In genomic region chr17:8525971-8526740, GRCm38 (mm10) we compare ENCODE assay signal across 9 mouse cellular contexts. TPM values are rescaled to one million over a fixed set of nuclear protein-coding genes. Genes with fewer than 3 reads are reported as not detected.
DNase-seq lines count a peak whose midpoint lies in the region; ATAC-seq and TF ChIP-seq lines count a peak whose summit lies in the region.
"Had no signal": no experiment of that assay in that cellular context is flagged by ENCODE, and none has a peak within 500 bp of the region (broad histone marks: within the 10 kb centered on the region; RNA-seq: fewer than 3 reads in every experiment).

No protein-coding gene starts in this region.

- intact Hi-C loops in gastrocnemius, postnatal 36 days (cut with DNase I): loop anchor here (5.0 kb wide), 1 partner anchor 59 kb away; no protein-coding TSS in a partner anchor

- H3K4me1 ChIP-seq in brown adipose tissue, adult 24 weeks (ENCODE audit: control insufficient read depth, insufficient read depth, insufficient read length, low read length): peaks cover 2% of the 10 kb centered on the region; the same call in 1 of the 2 replicates
- H3K4me1 ChIP-seq in embryonic facial prominence, embryonic 13.5 days: peaks cover 22% of the 10 kb centered on the region
- H3K4me1 ChIP-seq in intestine, embryonic 15.5 days (replicated peaks): peaks cover 15% of the 10 kb centered on the region
- peaks cover 28% of the 10 kb centered on the region for H3K4me1 ChIP-seq in olfactory bulb, adult 2 months (ENCODE audit: control insufficient read depth, insufficient read depth, low read length)

- peak overlapping the region; percentile 52; the same call in 1 of the 2 replicates for H3K9ac ChIP-seq in embryonic facial prominence, embryonic 13.5 days
- H3K9ac ChIP-seq in intestine, embryonic 15.5 days: no peak overlapping the region

- no peak for ATAC-seq in embryonic facial prominence, embryonic 13.5 days (ENCODE audit: insufficient number of reproducible peaks, insufficient read depth, low FRiP score, low TSS enrichment, low read depth)
- ATAC-seq in intestine, embryonic 15.5 days: no peak
- ATAC-seq in megakaryocyte progenitor cell, adult 5-6 weeks (replicated peaks; ENCODE audit: poor library complexity): no peak

- WGBS in embryonic facial prominence, embryonic 13.5 days: 2% methylated on average over 21 of the region's 21 CpGs
- 4% methylated on average over 21 of the region's 21 CpGs for WGBS in intestine, embryonic 15.5 days
- 1% methylated on average over 21 of the region's 21 CpGs for WGBS in olfactory bulb, adult 2 months

- H3K9me3 ChIP-seq in embryonic facial prominence, embryonic 13.5 days: no peaks in the 10 kb centered on the region
- H3K9me3 ChIP-seq in intestine, embryonic 15.5 days: no peaks in the 10 kb centered on the region

- peak overlapping the region; percentile 97 for H3K27ac ChIP-seq in layer of hippocampus, adult 2 months
- H3K27ac ChIP-seq in brown adipose tissue, adult 24 weeks (replicated peaks; ENCODE audit: low read depth, low read length): no peak overlapping the region
- no peak overlapping the region for H3K27ac ChIP-seq in embryonic facial prominence, embryonic 13.5 days
- H3K27ac ChIP-seq in intestine, embryonic 15.5 days: no peak overlapping the region
- peak overlapping the region; percentile 64 for H3K27ac ChIP-seq in olfactory bulb, adult 2 months (ENCODE audit: insufficient read depth, low read depth, low read length)

- no peak; the same call in 1 of the 2 replicates for TF ChIP-seq POLR2A in olfactory bulb, adult 2 months (IDR thresholded peaks at IDR 0.05; ENCODE audit: insufficient read depth, low read depth, low read length)

- H3K4me3 ChIP-seq in layer of hippocampus, adult 2 months: peak overlapping the region; percentile 76
- H3K4me3 ChIP-seq in brown adipose tissue, adult 24 weeks (ENCODE audit: insufficient read depth, low read depth, low read length): peak overlapping the region; percentile 49
- peak overlapping the region; percentile 55 for H3K4me3 ChIP-seq in embryonic facial prominence, embryonic 13.5 days
- H3K4me3 ChIP-seq in intestine, embryonic 15.5 days (replicated peaks): peak overlapping the region; percentile 47; the same call in 1 of the 2 replicates
- peak overlapping the region; percentile 58 for H3K4me3 ChIP-seq in olfactory bulb, adult 2 months (ENCODE audit: insufficient read depth, low read depth, low read length)

- no peaks in the 10 kb centered on the region for H3K36me3 ChIP-seq in embryonic facial prominence, embryonic 13.5 days
- H3K36me3 ChIP-seq in intestine, embryonic 15.5 days: no peaks in the 10 kb centered on the region

- TF ChIP-seq CTCF in layer of hippocampus, adult 2 months (conservative IDR thresholded peaks at IDR 0.05): no peak
- TF ChIP-seq CTCF in olfactory bulb, adult 2 months (IDR thresholded peaks at IDR 0.05; ENCODE audit: insufficient read depth, low read depth, low read length): no peak

- H3K27me3 ChIP-seq in embryonic facial prominence, embryonic 13.5 days: peaks cover 61% of the 10 kb centered on the region
- peaks cover 59% of the 10 kb centered on the region for H3K27me3 ChIP-seq in intestine, embryonic 15.5 days (replicated peaks)

- DNase-seq in layer of hippocampus, adult 2 months (ENCODE audit: low spot score in 2 of 2): peak in 1 of 2 experiments; percentile 36
- no peak for DNase-seq in layer of hippocampus, adult 8-10 months (ENCODE audit: low spot score in 2 of 2)
- no peak for DNase-seq in gastrocnemius, postnatal 36 days

- peak overlapping the region; percentile 98 for H3K4me2 ChIP-seq in embryonic facial prominence, embryonic 13.5 days
- peak overlapping the region; percentile 97 for H3K4me2 ChIP-seq in intestine, embryonic 15.5 days (replicated peaks)

RNA-seq across cellular contexts. Expression of gene Pde10a, which starts 1.0 kb away (rescaled TPM):
- 10 to 100 TPM; 67.6 to 71.6 TPM for total RNA-seq in layer of hippocampus, adult 2 months (2021)
- 10 to 100 TPM; 42.6 to 73.9 (median 56.7) TPM for total RNA-seq in layer of hippocampus, adult 8-10 months (2022)
- 0.99 and 1.1 TPM in 2 replicates for polyA plus RNA-seq in brown adipose tissue, adult 24 weeks (2012; ENCODE audit: insufficient read depth, insufficient read length, missing spikeins)
- polyA plus RNA-seq in embryonic facial prominence, embryonic 13.5 days (2015; fragmentation: Nextera tagmentation; extraction: Ambion mirVana): 6.2 and 6.3 TPM in 2 replicates
- 1.4 and 1.5 TPM in 2 replicates for polyA plus RNA-seq in intestine, embryonic 15.5 days (2015; fragmentation: Nextera tagmentation; extraction: Ambion mirVana)
- polyA plus RNA-seq in olfactory bulb, adult 2 months (2012; ENCODE audit: insufficient read depth, insufficient read length, low replicate concordance, missing spikeins): not detected in 2 replicates
- 0.10 TPM in 1 of 2 replicates, not detected in the other for total RNA-seq in megakaryocyte progenitor cell, adult 5-6 weeks (2015)
- 0.04 TPM in 1 of 2 replicates, not detected in the other for total RNA-seq in megakaryocyte progenitor cell, adult 5-6 weeks (2017)
- total RNA-seq in gastrocnemius, postnatal 36 days (2021): 1 to 10 TPM; 3.9 to 4.5 TPM

RNA-seq across cellular contexts. Expression of gene Gm17087, which starts 40.6 kb away (rescaled TPM):
- total RNA-seq in layer of hippocampus, adult 2 months (2021): not detected
- not detected for total RNA-seq in layer of hippocampus, adult 8-10 months (2022)
- not detected in 2 replicates for polyA plus RNA-seq in brown adipose tissue, adult 24 weeks (2012; ENCODE audit: insufficient read depth, insufficient read length, missing spikeins)
- 0.43 TPM in 1 of 2 replicates, not detected in the other for polyA plus RNA-seq in embryonic facial prominence, embryonic 13.5 days (2015; fragmentation: Nextera tagmentation; extraction: Ambion mirVana)
- polyA plus RNA-seq in intestine, embryonic 15.5 days (2015; fragmentation: Nextera tagmentation; extraction: Ambion mirVana): not detected in 2 replicates
- polyA plus RNA-seq in olfactory bulb, adult 2 months (2012; ENCODE audit: insufficient read depth, insufficient read length, low replicate concordance, missing spikeins): not detected in 2 replicates
- not detected in 2 replicates for total RNA-seq in megakaryocyte progenitor cell, adult 5-6 weeks (2015)
- not detected in 2 replicates for total RNA-seq in megakaryocyte progenitor cell, adult 5-6 weeks (2017)
- not detected for total RNA-seq in gastrocnemius, postnatal 36 days (2021)
- polyA plus RNA-seq: large intestine, adult 2 months had no signal

Comparison
In these comparisons a context has a peak if more than half of its experiments do, and no peak if none do; other contexts are left out.
1. H3K27ac ChIP-seq: peak in layer of hippocampus, adult 2 months (single experiment) and olfactory bulb, adult 2 months (single experiment); none in brown adipose tissue, adult 24 weeks (single experiment), embryonic facial prominence, embryonic 13.5 days (single experiment) and intestine, embryonic 15.5 days (single experiment).
2. RNA of gene Pde10a, which starts 1.0 kb away (total RNA-seq): 67.6 to 71.6 TPM in layer of hippocampus, adult 2 months and 42.6 to 73.9 TPM in layer of hippocampus, adult 8-10 months; 3.9 to 4.5 TPM in gastrocnemius, postnatal 36 days and 0.04 to 0.10 TPM in megakaryocyte progenitor cell, adult 5-6 weeks; every median in the first group is over 4 times any median in the second.
3. Peak in every context shown above with its lines, with median percentiles within 50 percentile points of each other: H3K4me3 ChIP-seq.